In the genomic region with DNA sequence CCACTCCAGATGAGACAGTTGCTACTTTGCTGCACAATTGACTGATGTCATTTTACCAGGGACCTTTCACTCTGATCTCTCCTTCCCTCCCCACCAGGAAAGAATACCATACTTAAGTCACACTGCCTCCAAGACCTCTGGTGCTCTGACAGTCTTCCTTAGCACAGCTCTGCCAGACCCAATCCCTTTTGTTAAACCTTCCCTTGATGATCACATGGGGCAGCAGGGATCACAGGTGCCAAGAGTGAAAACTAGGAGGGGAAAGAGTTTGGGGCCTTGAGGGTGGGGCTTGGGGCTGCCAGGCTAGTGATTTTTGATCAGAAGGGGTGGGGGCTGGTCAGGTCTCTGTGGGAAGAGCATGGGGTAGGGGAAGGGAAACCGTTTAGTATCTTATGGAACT, we compare ENCODE assay signal across 26 mouse cellular contexts. TPM values are rescaled to one million over a fixed set of nuclear protein-coding genes. Genes with fewer than 3 reads are reported as not detected.
A peak's percentile ranks its signal among the peaks of the same experiment; 100 is the strongest.
DNase-seq lines count a peak whose midpoint lies in the region; ATAC-seq and TF ChIP-seq lines count a peak whose summit lies in the region.
"Had no signal": no experiment of that assay in that cellular context is flagged by ENCODE, and none has a peak within 500 bp of the region (broad histone marks: within the 10 kb centered on the region; RNA-seq: fewer than 3 reads in every experiment).

No protein-coding gene starts in this region.

- no peak overlapping the region for H3K9ac ChIP-seq in embryonic facial prominence, embryonic 12.5 days
- no peak overlapping the region for H3K9ac ChIP-seq in stomach, embryonic 15.5 days
- no peak overlapping the region for H3K9ac ChIP-seq in hindbrain, embryonic 12.5 days
- H3K9ac ChIP-seq: embryonic facial prominence, embryonic 13.5 days; forebrain, embryonic 13.5 days; heart, embryonic 15.5 days; hindbrain, embryonic 13.5 days; intestine, embryonic 15.5 days had no signal

- H3K27ac ChIP-seq in embryonic facial prominence, embryonic 12.5 days = 0 out of 2 replicates have a peak overlapping the region, but pooled peaks have one; percentile 5
- H3K27ac ChIP-seq in embryonic facial prominence, embryonic 10.5 days (replicated peaks) = no peak overlapping the region
- H3K27ac ChIP-seq in thymus, adult 2 months (ENCODE audit: control insufficient read depth, insufficient read depth, low read length) = peak overlapping the region; percentile 43; the same call in 1 of the 2 replicates
- H3K27ac ChIP-seq in stomach, embryonic 15.5 days = no peak overlapping the region
- no peak overlapping the region for H3K27ac ChIP-seq in hindbrain, embryonic 12.5 days
- H3K27ac ChIP-seq: embryonic facial prominence, embryonic 13.5 days; forebrain, embryonic 10.5 days; forebrain, embryonic 13.5 days; gastrocnemius, adult 2 months; heart, embryonic 15.5 days; hindbrain, embryonic 13.5 days; intestine, embryonic 15.5 days had no signal

- H3K4me1 ChIP-seq in embryonic facial prominence, embryonic 12.5 days = no peaks in the 10 kb centered on the region
- H3K4me1 ChIP-seq in embryonic facial prominence, embryonic 10.5 days = no peaks in the 10 kb centered on the region
- H3K4me1 ChIP-seq in thymus, adult 2 months (replicated peaks; ENCODE audit: control insufficient read depth, insufficient read depth, low read length) = peaks cover 7% of the 10 kb centered on the region
- H3K4me1 ChIP-seq in stomach, embryonic 15.5 days = no peaks in the 10 kb centered on the region
- H3K4me1 ChIP-seq in hindbrain, embryonic 12.5 days = no peaks in the 10 kb centered on the region
- H3K4me1 ChIP-seq: forebrain, embryonic 10.5 days; forebrain, embryonic 13.5 days; hindbrain, embryonic 13.5 days; intestine, embryonic 15.5 days had no signal

- no peak overlapping the region for H3K4me3 ChIP-seq in embryonic facial prominence, embryonic 12.5 days
- no peak overlapping the region for H3K4me3 ChIP-seq in embryonic facial prominence, embryonic 10.5 days
- H3K4me3 ChIP-seq in thymus, adult 2 months (ENCODE audit: control insufficient read depth, insufficient read depth, low read length) = no peak overlapping the region
- no peak overlapping the region for H3K4me3 ChIP-seq in stomach, embryonic 15.5 days (replicated peaks)
- no peak overlapping the region for H3K4me3 ChIP-seq in hindbrain, embryonic 12.5 days
- H3K4me3 ChIP-seq: embryonic facial prominence, embryonic 13.5 days; forebrain, embryonic 10.5 days; forebrain, embryonic 13.5 days; gastrocnemius, adult 2 months; heart, embryonic 15.5 days; hindbrain, embryonic 13.5 days; intestine, embryonic 15.5 days had no signal

- 65% methylated on average over 1 of the region's 1 CpGs for WGBS in embryonic facial prominence, embryonic 12.5 days
- 79% methylated on average over 1 of the region's 1 CpGs for WGBS in embryonic facial prominence, embryonic 10.5 days
- WGBS in thymus, adult 2 months = 60% methylated on average over 1 of the region's 1 CpGs
- 55% methylated on average over 1 of the region's 1 CpGs for WGBS in stomach, embryonic 15.5 days
- WGBS in hindbrain, embryonic 12.5 days = 73% methylated on average over 1 of the region's 1 CpGs

- ATAC-seq in embryonic facial prominence, embryonic 12.5 days (ENCODE audit: insufficient number of reproducible peaks, insufficient read depth, low FRiP score, low TSS enrichment) = no peak
- 0 out of 2 replicates have a peak, but pooled peaks have one; percentile 4 for ATAC-seq in stomach, embryonic 15.5 days (ENCODE audit: insufficient read depth, low FRiP score, low read depth)
- ATAC-seq in hindbrain, embryonic 12.5 days (ENCODE audit: low FRiP score) = no peak
- ATAC-seq: forebrain, embryonic 13.5 days; forebrain, embryonic 16.5 days; hindbrain, embryonic 16.5 days; intestine, embryonic 15.5 days had no signal

- H3K36me3 ChIP-seq in embryonic facial prominence, embryonic 12.5 days = peaks cover 28% of the 10 kb centered on the region
- H3K36me3 ChIP-seq in embryonic facial prominence, embryonic 10.5 days (replicated peaks) = peaks cover 70% of the 10 kb centered on the region
- peaks cover 30% of the 10 kb centered on the region for H3K36me3 ChIP-seq in thymus, adult 2 months (ENCODE audit: control insufficient read depth, insufficient read depth, low read length)
- H3K36me3 ChIP-seq in stomach, embryonic 15.5 days = peaks cover 13% of the 10 kb centered on the region; the same call in 1 of the 2 replicates
- peaks cover 28% of the 10 kb centered on the region for H3K36me3 ChIP-seq in hindbrain, embryonic 12.5 days

- H3K9me3 ChIP-seq in embryonic facial prominence, embryonic 12.5 days = no peaks in the 10 kb centered on the region
- no peaks in the 10 kb centered on the region for H3K9me3 ChIP-seq in embryonic facial prominence, embryonic 10.5 days
- H3K9me3 ChIP-seq in stomach, embryonic 15.5 days = no peaks in the 10 kb centered on the region
- no peaks in the 10 kb centered on the region for H3K9me3 ChIP-seq in hindbrain, embryonic 12.5 days (replicated peaks)
- H3K9me3 ChIP-seq: embryonic facial prominence, embryonic 13.5 days; forebrain, embryonic 10.5 days; forebrain, embryonic 13.5 days; heart, embryonic 15.5 days; hindbrain, embryonic 13.5 days; intestine, embryonic 15.5 days had no signal

- no peak for DNase-seq in embryonic facial prominence, embryonic 10.5 days (ENCODE audit: low spot score)
- no peak for DNase-seq in thymus, adult 2 months
- DNase-seq in thymus, postnatal 14 days = no peak
- DNase-seq in urinary bladder, postnatal 4 days (ENCODE audit: low spot score in 2 of 2) = no peak
- no peak for DNase-seq in adrenal gland, adult (ENCODE audit: inconsistent age in 2 of 2, low spot score in 1 of 2)
- DNase-seq: adrenal gland, adult 8-10 months; adrenal gland, postnatal 25 days; cerebellum, adult 18-20 months; cerebellum, adult 9-10 months; cerebellum, postnatal 14 days; gastrocnemius, adult 2 months; gastrocnemius, postnatal 25 days; heart, postnatal 10 days; kidney, adult 11 months had no signal

- H3K4me2 ChIP-seq in embryonic facial prominence, embryonic 12.5 days (replicated peaks) = no peak overlapping the region
- no peak overlapping the region for H3K4me2 ChIP-seq in stomach, embryonic 15.5 days
- no peak overlapping the region for H3K4me2 ChIP-seq in hindbrain, embryonic 12.5 days (replicated peaks)
- H3K4me2 ChIP-seq: embryonic facial prominence, embryonic 13.5 days; forebrain, embryonic 13.5 days; heart, embryonic 11.5 days; heart, embryonic 15.5 days; hindbrain, embryonic 13.5 days; intestine, embryonic 15.5 days had no signal

- TF ChIP-seq CTCF in thymus, adult 2 months (IDR thresholded peaks at IDR 0.05; ENCODE audit: borderline replicate concordance, control insufficient read depth, extremely low read depth, insufficient read depth, low read length, poor library complexity) = no peak

- H3K27me3 ChIP-seq in embryonic facial prominence, embryonic 12.5 days = no peaks in the 10 kb centered on the region
- no peaks in the 10 kb centered on the region for H3K27me3 ChIP-seq in embryonic facial prominence, embryonic 10.5 days (replicated peaks; ENCODE audit: low read depth, poor library complexity, severe bottlenecking)
- H3K27me3 ChIP-seq in thymus, adult 2 months (ENCODE audit: control insufficient read depth, insufficient read depth, low read length) = no peaks in the 10 kb centered on the region
- H3K27me3 ChIP-seq in stomach, embryonic 15.5 days (replicated peaks) = no peaks in the 10 kb centered on the region
- no peaks in the 10 kb centered on the region for H3K27me3 ChIP-seq in hindbrain, embryonic 12.5 days
- H3K27me3 ChIP-seq: embryonic facial prominence, embryonic 13.5 days; forebrain, embryonic 13.5 days; heart, embryonic 15.5 days; hindbrain, embryonic 13.5 days; intestine, embryonic 15.5 days had no signal

- TF ChIP-seq POLR2A in thymus, adult 2 months (IDR thresholded peaks at IDR 0.05; ENCODE audit: control insufficient read depth, extremely low read depth, insufficient read depth, low read length, poor library complexity) = no peak

RNA-seq across cellular contexts. Expression of a gene that starts 22.8 kb away (rescaled TPM):
- polyA plus RNA-seq in embryonic facial prominence, embryonic 12.5 days (2016; fragmentation: Nextera tagmentation; extraction: Ambion mirVana) = 108 and 109 TPM in 2 replicates
- 98.0 and 102 TPM in 2 replicates for polyA plus RNA-seq in embryonic facial prominence, embryonic 10.5 days (2016; fragmentation: Nextera tagmentation; extraction: Ambion mirVana)
- polyA plus RNA-seq in thymus, adult 2 months (2012; rRNA removed) = 46.8 and 50.0 TPM in 2 replicates
- 73.5 and 76.5 TPM in 2 replicates for polyA plus RNA-seq in stomach, embryonic 15.5 days (2015; fragmentation: Nextera tagmentation; extraction: Ambion mirVana)
- 116 and 117 TPM in 2 replicates for polyA plus RNA-seq in hindbrain, embryonic 12.5 days (2016; fragmentation: Nextera tagmentation; extraction: Ambion mirVana)

RNA-seq across cellular contexts. Expression of a gene that starts 58.1 kb away (rescaled TPM):
- 0.05 TPM in 1 of 2 replicates, not detected in the other for polyA plus RNA-seq in embryonic facial prominence, embryonic 12.5 days (2016; fragmentation: Nextera tagmentation; extraction: Ambion mirVana)
- polyA plus RNA-seq in embryonic facial prominence, embryonic 10.5 days (2016; fragmentation: Nextera tagmentation; extraction: Ambion mirVana) = 0.02 and 0.05 TPM in 2 replicates
- polyA plus RNA-seq in thymus, adult 2 months (2012; rRNA removed) = 0.54 and 0.73 TPM in 2 replicates
- polyA plus RNA-seq in stomach, embryonic 15.5 days (2015; fragmentation: Nextera tagmentation; extraction: Ambion mirVana) = not detected in 2 replicates
- polyA plus RNA-seq in hindbrain, embryonic 12.5 days (2016; fragmentation: Nextera tagmentation; extraction: Ambion mirVana) = 0.54 and 1.3 TPM in 2 replicates
- polyA plus RNA-seq: embryonic facial prominence, embryonic 13.5 days; forebrain, embryonic 10.5 days; heart, embryonic 11.5 days; intestine, embryonic 15.5 days had no signal

Comparison
In these comparisons a context has a peak if more than half of its experiments do, and no peak if none do; other contexts are left out.
1. H3K27ac ChIP-seq: peak in embryonic facial prominence, embryonic 12.5 days (single experiment) and thymus, adult 2 months (single experiment); none in embryonic facial prominence, embryonic 10.5 days (single experiment), stomach, embryonic 15.5 days (single experiment) and hindbrain, embryonic 12.5 days (single experiment).